Comparison of ENCODE assay signal across 30 mouse cellular contexts in the genomic region with DNA sequence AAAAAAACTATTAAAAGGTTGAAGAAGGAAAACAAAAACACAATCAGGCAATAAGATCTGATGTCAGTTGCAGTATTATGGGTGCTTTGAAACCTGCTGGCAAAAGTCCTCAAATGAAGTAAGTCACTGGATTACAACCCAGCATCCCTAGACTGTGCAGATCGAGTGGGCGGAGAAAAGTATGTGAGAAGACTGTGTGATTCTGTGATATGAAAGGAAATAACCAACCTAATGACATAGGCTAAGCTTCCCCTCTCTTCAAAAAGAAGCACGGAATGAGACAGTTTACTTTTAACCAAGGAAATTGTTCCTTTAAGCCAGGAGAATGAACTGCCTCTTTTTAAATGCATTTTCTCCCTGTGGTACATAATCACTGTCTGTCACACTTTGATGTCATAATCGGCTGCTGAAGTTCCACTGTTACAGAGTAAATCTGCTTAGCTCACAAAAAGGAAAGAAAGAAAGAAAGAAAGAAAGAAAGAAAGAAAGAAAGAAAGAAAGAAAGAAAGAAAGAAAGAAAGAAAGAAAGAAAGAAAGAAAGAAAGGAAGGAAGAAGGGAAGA.
A peak's percentile ranks its signal among the peaks of the same experiment; 100 is the strongest.
DNase-seq lines count a peak whose midpoint lies in the region; ATAC-seq and TF ChIP-seq lines count a peak whose summit lies in the region.
"Had no signal": no experiment of that assay in that cellular context is flagged by ENCODE, and none has a peak within 500 bp of the region (broad histone marks: within the 10 kb centered on the region; RNA-seq: fewer than 3 reads in every experiment).

No protein-coding gene starts in this region.

- no peak overlapping the region for H3K9ac ChIP-seq in midbrain, embryonic 11.5 days (ENCODE audit: low read length)
- no peak overlapping the region for H3K9ac ChIP-seq in midbrain, embryonic 16.5 days (ENCODE audit: low read depth, low read length)
- no peak overlapping the region for H3K9ac ChIP-seq in forebrain, embryonic 14.5 days (ENCODE audit: low read length)
- H3K9ac ChIP-seq in midbrain, embryonic 15.5 days, result no peak overlapping the region
- no peak overlapping the region for H3K9ac ChIP-seq in intestine, embryonic 16.5 days (ENCODE audit: low read depth, low read length)
- H3K9ac ChIP-seq: embryonic facial prominence, embryonic 15.5 days; heart, embryonic 12.5 days; hindbrain, embryonic 13.5 days; liver, embryonic 14.5 days had no signal

- TF ChIP-seq POLR2A in brain, embryonic 14.5 days (IDR thresholded peaks at IDR 0.05; ENCODE audit: borderline replicate concordance, extremely low read depth, insufficient read depth, insufficient read length, poor library complexity, severe bottlenecking), result no peak

- peak; percentile 70 for ATAC-seq in midbrain, embryonic 11.5 days (ENCODE audit: low FRiP score)
- ATAC-seq in midbrain, embryonic 16.5 days, result no peak
- peak; percentile 80 for ATAC-seq in forebrain, embryonic 14.5 days
- peak; percentile 70; the same call in 1 of the 2 replicates for ATAC-seq in midbrain, embryonic 15.5 days (replicated peaks)
- ATAC-seq in intestine, embryonic 16.5 days, result no peak
- ATAC-seq: activated CD4-positive, CD25-positive, alpha-beta regulatory T cell, adult 4 months; CD4-positive, CD25-positive, alpha-beta regulatory T cell, adult 4 months; intestine, postnatal 0 days had no signal

- H3K27ac ChIP-seq in midbrain, embryonic 11.5 days (ENCODE audit: low read depth, low read length), result no peak overlapping the region
- H3K27ac ChIP-seq in midbrain, embryonic 16.5 days (ENCODE audit: low read length), result no peak overlapping the region
- no peak overlapping the region for H3K27ac ChIP-seq in forebrain, embryonic 14.5 days (ENCODE audit: low read depth, low read length)
- no peak overlapping the region for H3K27ac ChIP-seq in midbrain, embryonic 15.5 days
- H3K27ac ChIP-seq in intestine, embryonic 16.5 days (ENCODE audit: low read length), result no peak overlapping the region
- H3K27ac ChIP-seq: embryonic facial prominence, embryonic 15.5 days; heart, adult 2 months; hindbrain, embryonic 13.5 days; liver, embryonic 14.5 days; macrophage had no signal

- no peaks in the 10 kb centered on the region for H3K36me3 ChIP-seq in midbrain, embryonic 11.5 days (ENCODE audit: control insufficient read depth, insufficient read depth, low read length)
- no peaks in the 10 kb centered on the region for H3K36me3 ChIP-seq in midbrain, embryonic 16.5 days (ENCODE audit: control insufficient read depth, insufficient read depth, low read length)
- no peaks in the 10 kb centered on the region for H3K36me3 ChIP-seq in forebrain, embryonic 14.5 days (ENCODE audit: control insufficient read depth, insufficient read depth, low read length)
- no peaks in the 10 kb centered on the region for H3K36me3 ChIP-seq in midbrain, embryonic 15.5 days (replicated peaks)
- H3K36me3 ChIP-seq in intestine, embryonic 16.5 days (ENCODE audit: control insufficient read depth, insufficient read depth, low read length), result no peaks in the 10 kb centered on the region
- H3K36me3 ChIP-seq: embryonic facial prominence, embryonic 15.5 days; heart, embryonic 12.5 days; hindbrain, embryonic 13.5 days had no signal

- no peaks in the 10 kb centered on the region for H3K4me1 ChIP-seq in midbrain, embryonic 11.5 days (ENCODE audit: control insufficient read depth, insufficient read depth, low read length)
- no peaks in the 10 kb centered on the region for H3K4me1 ChIP-seq in midbrain, embryonic 16.5 days (ENCODE audit: control insufficient read depth, insufficient read depth, low read length)
- H3K4me1 ChIP-seq in forebrain, embryonic 14.5 days (ENCODE audit: control insufficient read depth, insufficient read depth, low read length), result no peaks in the 10 kb centered on the region
- H3K4me1 ChIP-seq in midbrain, embryonic 15.5 days, result no peaks in the 10 kb centered on the region
- no peaks in the 10 kb centered on the region for H3K4me1 ChIP-seq in intestine, embryonic 16.5 days (ENCODE audit: control insufficient read depth, insufficient read depth, low read length)
- H3K4me1 ChIP-seq: embryonic facial prominence, embryonic 15.5 days; heart, embryonic 12.5 days; hindbrain, embryonic 13.5 days had no signal

- no peak for TF ChIP-seq CTCF in brain, embryonic 14.5 days (IDR thresholded peaks at IDR 0.05; ENCODE audit: borderline replicate concordance, extremely low read depth, insufficient read depth, insufficient read length)

- peaks cover 21% of the 10 kb centered on the region; the same call in 1 of the 2 replicates for H3K27me3 ChIP-seq in midbrain, embryonic 11.5 days (ENCODE audit: control insufficient read depth, insufficient read depth, low read length)
- H3K27me3 ChIP-seq in midbrain, embryonic 16.5 days (ENCODE audit: control insufficient read depth, insufficient read depth, low read depth, low read length), result peaks cover 12% of the 10 kb centered on the region
- H3K27me3 ChIP-seq in forebrain, embryonic 14.5 days (replicated peaks; ENCODE audit: control insufficient read depth, insufficient read depth, low read length), result no peaks in the 10 kb centered on the region
- peaks cover 27% of the 10 kb centered on the region for H3K27me3 ChIP-seq in midbrain, embryonic 15.5 days (replicated peaks)
- H3K27me3 ChIP-seq in intestine, embryonic 16.5 days (replicated peaks; ENCODE audit: control insufficient read depth, insufficient read depth, low read length), result no peaks in the 10 kb centered on the region
- H3K27me3 ChIP-seq: embryonic facial prominence, embryonic 15.5 days; heart, embryonic 12.5 days; hindbrain, embryonic 13.5 days had no signal

- no peaks in the 10 kb centered on the region for H3K9me3 ChIP-seq in midbrain, embryonic 11.5 days (ENCODE audit: control insufficient read depth, low read length)
- H3K9me3 ChIP-seq in midbrain, embryonic 16.5 days (replicated peaks; ENCODE audit: control insufficient read depth, low read length, poor library complexity, severe bottlenecking), result no peaks in the 10 kb centered on the region
- no peaks in the 10 kb centered on the region for H3K9me3 ChIP-seq in forebrain, embryonic 14.5 days (replicated peaks; ENCODE audit: control insufficient read depth, low read length)
- no peaks in the 10 kb centered on the region for H3K9me3 ChIP-seq in midbrain, embryonic 15.5 days
- no peaks in the 10 kb centered on the region for H3K9me3 ChIP-seq in intestine, embryonic 16.5 days (ENCODE audit: control insufficient read depth, low read length)
- H3K9me3 ChIP-seq: embryonic facial prominence, embryonic 15.5 days; heart, embryonic 12.5 days; hindbrain, embryonic 13.5 days had no signal

- 26% methylated on average over 4 of the region's 4 CpGs for WGBS in midbrain, embryonic 11.5 days
- 13% methylated on average over 4 of the region's 4 CpGs for WGBS in midbrain, embryonic 16.5 days
- 12% methylated on average over 4 of the region's 4 CpGs for WGBS in forebrain, embryonic 14.5 days
- WGBS in midbrain, embryonic 15.5 days, result 23% methylated on average over 4 of the region's 4 CpGs
- 70% methylated on average over 4 of the region's 4 CpGs for WGBS in intestine, embryonic 16.5 days

- no peak for DNase-seq in midbrain, embryonic 11.5 days (ENCODE audit: low spot score, missing footprints)
- peak; percentile 63 for DNase-seq in brain, embryonic 14.5 days (ENCODE audit: low read depth)
- peak; percentile 45 for DNase-seq in forebrain, embryonic 14.5 days (ENCODE audit: low spot score)
- no peak for DNase-seq in adipocyte (ENCODE audit: low spot score)
- DNase-seq: adrenal gland, postnatal 10 days; cerebellum, adult 11-12 months; cerebellum, postnatal 10 days; heart, adult 2 months; heart, postnatal 4 days; kidney, adult 9 months; kidney, postnatal 14 days; layer of hippocampus, adult 9-11 months; liver; lung, adult 2 months; lung, postnatal 10 days; right cerebral cortex, postnatal 25 days; spleen, adult 18-20 months; thymus, adult 2 months; thymus, postnatal 36 days had no signal

- no peak overlapping the region for H3K4me3 ChIP-seq in midbrain, embryonic 11.5 days (ENCODE audit: low read depth, low read length)
- no peak overlapping the region for H3K4me3 ChIP-seq in midbrain, embryonic 16.5 days (ENCODE audit: low read depth, low read length)
- no peak overlapping the region for H3K4me3 ChIP-seq in forebrain, embryonic 14.5 days (ENCODE audit: low read depth, low read length)
- H3K4me3 ChIP-seq in midbrain, embryonic 15.5 days, result no peak overlapping the region
- H3K4me3 ChIP-seq in intestine, embryonic 16.5 days (ENCODE audit: low read length), result no peak overlapping the region
- H3K4me3 ChIP-seq: embryonic facial prominence, embryonic 15.5 days; heart, adult 2 months; heart, embryonic 12.5 days; hindbrain, embryonic 13.5 days had no signal

- no peak overlapping the region for H3K4me2 ChIP-seq in midbrain, embryonic 11.5 days
- no peak overlapping the region; the same call in 1 of the 2 replicates for H3K4me2 ChIP-seq in midbrain, embryonic 16.5 days (ENCODE audit: low read length)
- H3K4me2 ChIP-seq in forebrain, embryonic 14.5 days (ENCODE audit: low read length), result peak overlapping the region; percentile 33
- H3K4me2 ChIP-seq in midbrain, embryonic 15.5 days, result peak overlapping the region; percentile 27; the same call in 1 of the 2 replicates
- no peak overlapping the region for H3K4me2 ChIP-seq in intestine, embryonic 16.5 days (ENCODE audit: low read depth, low read length)
- H3K4me2 ChIP-seq: embryonic facial prominence, embryonic 15.5 days; heart, embryonic 12.5 days; hindbrain, embryonic 13.5 days had no signal

Comparison
In these comparisons a context has a peak if more than half of its experiments do, and no peak if none do; other contexts are left out.
1. ATAC-seq: peak in midbrain, embryonic 11.5 days (single experiment), forebrain, embryonic 14.5 days (single experiment) and midbrain, embryonic 15.5 days (single experiment); none in midbrain, embryonic 16.5 days (single experiment) and intestine, embryonic 16.5 days (single experiment).
2. H3K4me2 ChIP-seq: peak in forebrain, embryonic 14.5 days (single experiment) and midbrain, embryonic 15.5 days (single experiment); none in midbrain, embryonic 11.5 days (single experiment), midbrain, embryonic 16.5 days (single experiment) and intestine, embryonic 16.5 days (single experiment).
3. DNase-seq: peak in brain, embryonic 14.5 days (single experiment) and forebrain, embryonic 14.5 days (single experiment); none in midbrain, embryonic 11.5 days (single experiment) and adipocyte (single experiment).